Comparison of ENCODE assay signal across 8 mouse cellular contexts in genomic region chr3:122072646-122073571, GRCm38 (mm10). TPM values are rescaled to one million over a fixed set of nuclear protein-coding genes. Genes with fewer than 3 reads are reported as not detected.
A peak's percentile ranks its signal among the peaks of the same experiment; 100 is the strongest.
DNase-seq lines count a peak whose midpoint lies in the region; ATAC-seq and TF ChIP-seq lines count a peak whose summit lies in the region.

No protein-coding gene starts in this region.

- TF ChIP-seq CTCF in hindbrain, postnatal 0 days (IDR thresholded peaks at IDR 0.05; ENCODE audit: low read depth): peak; percentile 15; the same call in 1 of the 2 replicates
- TF ChIP-seq CTCF in liver, postnatal 0 days (IDR thresholded peaks at IDR 0.05; ENCODE audit: low read depth): no peak
- TF ChIP-seq CTCF in cerebellum, adult 2 months (IDR thresholded peaks at IDR 0.05; ENCODE audit: borderline replicate concordance, insufficient read depth, low read depth, low read length): no peak

- H3K4me1 ChIP-seq in liver, embryonic 15.5 days (replicated peaks): peaks cover 8% of the 10 kb centered on the region; the same call in 1 of the 2 replicates
- no peaks in the 10 kb centered on the region for H3K4me1 ChIP-seq in hindbrain, postnatal 0 days (ENCODE audit: insufficient read depth, low read length)
- H3K4me1 ChIP-seq in liver, postnatal 0 days (ENCODE audit: insufficient read depth): peaks cover 16% of the 10 kb centered on the region; the same call in 1 of the 2 replicates
- peaks cover 6% of the 10 kb centered on the region; the same call in 1 of the 2 replicates for H3K4me1 ChIP-seq in cerebellum, adult 2 months (ENCODE audit: control insufficient read depth, insufficient read depth, low read length)

- 50% methylated on average over 11 of the region's 11 CpGs for WGBS in liver, embryonic 15.5 days (ENCODE audit: insufficient replicate concordance)
- 50% methylated on average over 11 of the region's 11 CpGs for WGBS in hindbrain, postnatal 0 days
- WGBS in liver, postnatal 0 days (ENCODE audit: insufficient replicate concordance): 52% methylated on average over 11 of the region's 11 CpGs
- 72% methylated on average over 11 of the region's 11 CpGs for WGBS in cerebellum, adult 2 months

- H3K36me3 ChIP-seq in liver, embryonic 15.5 days (replicated peaks): no peaks in the 10 kb centered on the region
- H3K36me3 ChIP-seq in hindbrain, postnatal 0 days (ENCODE audit: insufficient read depth, low read length): no peaks in the 10 kb centered on the region
- no peaks in the 10 kb centered on the region for H3K36me3 ChIP-seq in liver, postnatal 0 days (replicated peaks; ENCODE audit: insufficient read depth, low read length)

- no peaks in the 10 kb centered on the region for H3K27me3 ChIP-seq in liver, embryonic 15.5 days
- H3K27me3 ChIP-seq in hindbrain, postnatal 0 days (ENCODE audit: insufficient read depth, low read length): no peaks in the 10 kb centered on the region
- no peaks in the 10 kb centered on the region for H3K27me3 ChIP-seq in liver, postnatal 0 days (ENCODE audit: insufficient read depth, low read length)
- no peaks in the 10 kb centered on the region for H3K27me3 ChIP-seq in cerebellum, adult 2 months (ENCODE audit: control insufficient read depth, insufficient read depth, low read length)

- no peak overlapping the region for H3K4me3 ChIP-seq in liver, embryonic 15.5 days (replicated peaks)
- no peak overlapping the region for H3K4me3 ChIP-seq in hindbrain, postnatal 0 days (ENCODE audit: low read length)
- H3K4me3 ChIP-seq in liver, postnatal 0 days (ENCODE audit: low read depth, low read length): no peak overlapping the region
- H3K4me3 ChIP-seq in cerebellum, adult 2 months (replicated peaks; ENCODE audit: insufficient read depth, low read depth, low read length): no peak overlapping the region

- no peak for TF ChIP-seq EP300 in liver, postnatal 0 days (IDR thresholded peaks at IDR 0.05; ENCODE audit: low read depth)

- TF ChIP-seq POLR2A in cerebellum, adult 2 months (IDR thresholded peaks at IDR 0.05; ENCODE audit: borderline replicate concordance, insufficient read depth, low read length): no peak

- ATAC-seq in liver, embryonic 15.5 days (ENCODE audit: insufficient read depth): no peak
- peak; percentile 41; the same call in 1 of the 2 replicates for ATAC-seq in hindbrain, postnatal 0 days
- ATAC-seq in liver, postnatal 0 days: peak; percentile 50

- no peak overlapping the region for H3K9ac ChIP-seq in liver, embryonic 15.5 days
- H3K9ac ChIP-seq in hindbrain, postnatal 0 days (replicated peaks; ENCODE audit: low read length): 0 out of 2 replicates have a peak overlapping the region, but pooled peaks have one; percentile 9
- H3K9ac ChIP-seq in liver, postnatal 0 days (replicated peaks): no peak overlapping the region

- peak overlapping the region; percentile 69; the same call in 1 of the 2 replicates for H3K27ac ChIP-seq in liver, embryonic 15.5 days (replicated peaks)
- H3K27ac ChIP-seq in hindbrain, postnatal 0 days: peak overlapping the region; percentile 66; the same call in 1 of the 2 replicates
- peak overlapping the region; percentile 84 for H3K27ac ChIP-seq in liver, postnatal 0 days (ENCODE audit: low read depth)
- H3K27ac ChIP-seq in cerebellum, adult 2 months (ENCODE audit: insufficient read depth, low read length): no peak overlapping the region

- H3K4me2 ChIP-seq in liver, embryonic 15.5 days: no peak overlapping the region
- no peak overlapping the region for H3K4me2 ChIP-seq in hindbrain, postnatal 0 days (ENCODE audit: low read depth, low read length)
- H3K4me2 ChIP-seq in liver, postnatal 0 days (ENCODE audit: low read depth, low read length): no peak overlapping the region

- no peaks in the 10 kb centered on the region for H3K9me3 ChIP-seq in liver, embryonic 15.5 days (replicated peaks)
- H3K9me3 ChIP-seq in hindbrain, postnatal 0 days (ENCODE audit: low read length): no peaks in the 10 kb centered on the region
- H3K9me3 ChIP-seq in liver, postnatal 0 days (ENCODE audit: low read length): no peaks in the 10 kb centered on the region

- DNase-seq in liver: no peak
- DNase-seq in heart, adult 9 months (ENCODE audit: low spot score in 2 of 2): peak; percentile 27 to 46
- no peak for DNase-seq in hindbrain, postnatal 0 days (ENCODE audit: low spot score)
- DNase-seq in liver, postnatal 0 days: peak; percentile 44
- DNase-seq in thymus, postnatal 14 days: no peak
- DNase-seq in cerebellum, adult 2 months: no peak
- DNase-seq in cerebellum, postnatal 36 days: no peak

RNA-seq across cellular contexts. Expression of gene Abca4, which starts 28.7 kb away (rescaled TPM):
- polyA plus RNA-seq in liver, embryonic 15.5 days (2015; fragmentation: Nextera tagmentation; extraction: Ambion mirVana): 0.26 and 0.31 TPM in 2 replicates
- 8.7 and 11.7 TPM in 2 replicates for total RNA-seq in hindbrain, postnatal 0 days (2014; rRNA removed)
- polyA plus RNA-seq in hindbrain, postnatal 0 days (2015; fragmentation: Nextera tagmentation; extraction: Ambion mirVana): 3.9 and 4.8 TPM in 2 replicates
- polyA plus RNA-seq in liver, postnatal 0 days (2015; fragmentation: Nextera tagmentation; extraction: Ambion mirVana): 0.22 and 0.40 TPM in 2 replicates
- polyA plus RNA-seq in cerebellum, adult 2 months (2012; rRNA removed): 2.3 and 5.0 TPM in 2 replicates

Comparison
In these comparisons a context has a peak if more than half of its experiments do, and no peak if none do; other contexts are left out.
1. DNase-seq: peak in heart, adult 9 months (2 of 2) and liver, postnatal 0 days (single experiment); none in liver (single experiment), hindbrain, postnatal 0 days (single experiment), thymus, postnatal 14 days (single experiment), cerebellum, adult 2 months (0 of 2) and cerebellum, postnatal 36 days (0 of 2).